Mouse (Mus musculus): ENCODE results near the gene Rnf114. TPM values are rescaled to one million over a fixed set of nuclear protein-coding genes. Genes with fewer than 3 reads are reported as not detected.

Rnf114 gene
- total and polyA plus RNA-seq, 2 experiments from 2014 or later: 63.6 to 102 TPM

- no peak for DNase-seq (ENCODE audit: low spot score)
- WGBS: 74% methylated on average over 7 of the region's 7 CpGs
- Histone ChIP-seq H3K9me3 (replicated peaks; ENCODE audit: control insufficient read depth, low read length) (no peaks in the 10 kb centered on the region), H3K4me3 (ENCODE audit: low read depth, low read length) (no peak overlapping the region), H3K4me1 (ENCODE audit: control insufficient read depth, insufficient read depth) (peaks cover 15% of the 10 kb centered on the region), H3K27me3 (ENCODE audit: control insufficient read depth, insufficient read depth, low read length) (no peaks in the 10 kb centered on the region), H3K4me2 (ENCODE audit: low read depth, low read length) (no peak overlapping the region), H3K27ac (ENCODE audit: low read depth) (no peak overlapping the region), H3K9ac (replicated peaks; ENCODE audit: low read depth, low read length) (no peak overlapping the region), H3K36me3 (replicated peaks; ENCODE audit: control insufficient read depth, insufficient read depth, low read length) (no peaks in the 10 kb centered on the region)
- no peak for TF ChIP-seq EP300 (IDR thresholded peaks at IDR 0.05; ENCODE audit: low read depth)
- no peak for TF ChIP-seq CTCF (IDR thresholded peaks at IDR 0.05; ENCODE audit: low read depth)
- ATAC-seq (ENCODE audit: insufficient read depth, low read depth): no peak
These were observed 56.5 kb downstream of the Rnf114 start for GRCm38 (mm10) chr2:167548961-167549360.

GRCm38 (mm10) chr2:167550341-167550854, 58.0 kb downstream of the Rnf114 start:
- Histone ChIP-seq H3K9me3 (replicated peaks; ENCODE audit: control insufficient read depth, low read length) (no peaks in the 10 kb centered on the region), H3K27me3 (ENCODE audit: control insufficient read depth, insufficient read depth, low read length) (no peaks in the 10 kb centered on the region), H3K27ac (ENCODE audit: low read depth) (no peak overlapping the region), H3K4me3 (ENCODE audit: low read depth, low read length) (no peak overlapping the region), H3K9ac (replicated peaks; ENCODE audit: low read depth, low read length) (no peak overlapping the region), H3K4me2 (ENCODE audit: low read depth, low read length) (no peak overlapping the region), H3K36me3 (replicated peaks; ENCODE audit: control insufficient read depth, insufficient read depth, low read length) (no peaks in the 10 kb centered on the region), H3K4me1 (ENCODE audit: control insufficient read depth, insufficient read depth) (peaks cover 11% of the 10 kb centered on the region)
- 74% methylated on average over 8 of the region's 8 CpGs for WGBS
- ATAC-seq (ENCODE audit: insufficient read depth, low read depth) (no peak), DNase-seq (ENCODE audit: low spot score) (no peak)
- TF ChIP-seq EP300 (IDR thresholded peaks at IDR 0.05; ENCODE audit: low read depth): no peak
- no peak for TF ChIP-seq CTCF (IDR thresholded peaks at IDR 0.05; ENCODE audit: low read depth)

GRCm38 (mm10) chr2:167551342-167551920, 59.0 kb downstream of the Rnf114 start:
- no peak overlapping the region for H3K27ac ChIP-seq (ENCODE audit: low read depth)
- no peak overlapping the region for H3K4me3 ChIP-seq (ENCODE audit: low read depth, low read length)
- WGBS: 80% methylated on average over 8 of the region's 8 CpGs
- H3K9ac ChIP-seq (replicated peaks; ENCODE audit: low read depth, low read length): no peak overlapping the region
- TF ChIP-seq EP300 (IDR thresholded peaks at IDR 0.05; ENCODE audit: low read depth) (no peak), CTCF (IDR thresholded peaks at IDR 0.05; ENCODE audit: low read depth) (no peak)
- ATAC-seq (ENCODE audit: insufficient read depth, low read depth) (no peak), DNase-seq (ENCODE audit: low spot score) (no peak)
- no peak overlapping the region for H3K4me2 ChIP-seq (ENCODE audit: low read depth, low read length)
- peaks cover 11% of the 10 kb centered on the region for H3K4me1 ChIP-seq (ENCODE audit: control insufficient read depth, insufficient read depth)
- H3K9me3 ChIP-seq (replicated peaks; ENCODE audit: control insufficient read depth, low read length): no peaks in the 10 kb centered on the region
- H3K27me3 ChIP-seq (ENCODE audit: control insufficient read depth, insufficient read depth, low read length): no peaks in the 10 kb centered on the region
- no peaks in the 10 kb centered on the region for H3K36me3 ChIP-seq (replicated peaks; ENCODE audit: control insufficient read depth, insufficient read depth, low read length)

GRCm38 (mm10) chr2:167552292-167552691, 59.8 kb downstream of the Rnf114 start:
- WGBS: 62% methylated on average over 4 of the region's 4 CpGs
- Histone ChIP-seq H3K9ac (replicated peaks; ENCODE audit: low read depth, low read length) (no peak overlapping the region), H3K4me2 (ENCODE audit: low read depth, low read length) (no peak overlapping the region), H3K27me3 (ENCODE audit: control insufficient read depth, insufficient read depth, low read length) (no peaks in the 10 kb centered on the region), H3K36me3 (replicated peaks; ENCODE audit: control insufficient read depth, insufficient read depth, low read length) (no peaks in the 10 kb centered on the region), H3K9me3 (replicated peaks; ENCODE audit: control insufficient read depth, low read length) (no peaks in the 10 kb centered on the region), H3K27ac (ENCODE audit: low read depth) (peak overlapping the region; percentile 73), H3K4me3 (ENCODE audit: low read depth, low read length) (no peak overlapping the region), H3K4me1 (ENCODE audit: control insufficient read depth, insufficient read depth) (peaks cover 11% of the 10 kb centered on the region)
- DNase-seq (ENCODE audit: low spot score) (no peak), ATAC-seq (ENCODE audit: insufficient read depth, low read depth) (no peak)
- TF ChIP-seq EP300 (IDR thresholded peaks at IDR 0.05; ENCODE audit: low read depth) (no peak), CTCF (IDR thresholded peaks at IDR 0.05; ENCODE audit: low read depth) (no peak)

- WGBS: 15% methylated on average over 11 of the region's 11 CpGs
- ATAC-seq (ENCODE audit: insufficient read depth, low read depth) (peak; percentile 91), DNase-seq (ENCODE audit: low spot score) (peak; percentile 87)
- Histone ChIP-seq H3K4me2 (ENCODE audit: low read depth, low read length) (no peak overlapping the region), H3K9ac (replicated peaks; ENCODE audit: low read depth, low read length) (no peak overlapping the region), H3K9me3 (replicated peaks; ENCODE audit: control insufficient read depth, low read length) (no peaks in the 10 kb centered on the region), H3K27ac (ENCODE audit: low read depth) (peak overlapping the region; percentile 73), H3K4me1 (ENCODE audit: control insufficient read depth, insufficient read depth) (peaks cover 11% of the 10 kb centered on the region), H3K27me3 (ENCODE audit: control insufficient read depth, insufficient read depth, low read length) (no peaks in the 10 kb centered on the region), H3K4me3 (ENCODE audit: low read depth, low read length) (no peak overlapping the region), H3K36me3 (replicated peaks; ENCODE audit: control insufficient read depth, insufficient read depth, low read length) (no peaks in the 10 kb centered on the region)
- TF ChIP-seq EP300 (IDR thresholded peaks at IDR 0.05; ENCODE audit: low read depth) (no peak), CTCF (IDR thresholded peaks at IDR 0.05; ENCODE audit: low read depth) (no peak)
These were observed 60.5 kb downstream of the Rnf114 start for GRCm38 (mm10) chr2:167552927-167553402.

GRCm38 (mm10) chr2:167555766-167556165, 63.3 kb downstream of the Rnf114 start:
- DNase-seq (ENCODE audit: low spot score) (no peak), ATAC-seq (ENCODE audit: insufficient read depth, low read depth) (no peak)
- no peak overlapping the region for H3K4me2 ChIP-seq (ENCODE audit: low read depth, low read length)
- no peak overlapping the region for H3K9ac ChIP-seq (replicated peaks; ENCODE audit: low read depth, low read length)
- H3K9me3 ChIP-seq (replicated peaks; ENCODE audit: control insufficient read depth, low read length): no peaks in the 10 kb centered on the region
- H3K36me3 ChIP-seq (replicated peaks; ENCODE audit: control insufficient read depth, insufficient read depth, low read length): no peaks in the 10 kb centered on the region
- TF ChIP-seq CTCF (IDR thresholded peaks at IDR 0.05; ENCODE audit: low read depth): no peak
- no peak for TF ChIP-seq EP300 (IDR thresholded peaks at IDR 0.05; ENCODE audit: low read depth)
- no peak overlapping the region for H3K4me3 ChIP-seq (ENCODE audit: low read depth, low read length)
- H3K27me3 ChIP-seq (ENCODE audit: control insufficient read depth, insufficient read depth, low read length): peaks cover 6% of the 10 kb centered on the region; the same call in 1 of the 2 replicates
- WGBS: 90% methylated on average over 5 of the region's 5 CpGs
- H3K27ac ChIP-seq (ENCODE audit: low read depth): no peak overlapping the region
- H3K4me1 ChIP-seq (ENCODE audit: control insufficient read depth, insufficient read depth): peaks cover 18% of the 10 kb centered on the region
